Mouse (Mus musculus) kidney, adult 8-10 months (tissue): ENCODE results near the gene Slc25a44.

Source experiments
- DNase-seq, 2 experiments: peaks; one replicate each; pipeline ENCODE4 v3.0.0; 2022

Slc25a44 gene

GRCm38 (mm10) chr3:88424605-88425329, at the start of gene Slc25a44:
Slc25a44 (minus strand) TSS chr3:88425139.
- peak; percentile 97 to 98 for DNase-seq

DNA sequence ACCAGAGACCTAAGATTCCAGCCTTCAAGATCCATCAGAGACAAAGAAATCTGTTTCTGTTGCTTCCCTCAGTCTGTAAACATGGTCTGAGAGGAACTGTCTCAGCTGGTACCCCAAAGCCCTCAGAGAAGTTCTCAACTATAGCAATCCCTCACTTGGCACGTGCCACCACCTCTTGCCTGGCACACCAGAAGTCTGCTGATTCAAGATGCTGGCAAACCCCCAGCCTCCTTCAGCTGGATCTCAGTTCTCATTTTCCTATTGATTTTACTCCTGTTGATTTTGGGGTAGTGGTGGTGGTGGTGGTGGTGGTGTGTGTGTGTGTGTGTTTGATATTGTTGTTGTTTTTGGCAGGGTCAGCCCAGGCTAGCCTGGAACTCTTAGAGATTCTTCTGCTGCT, 48.6 kb upstream of the Slc25a44 start:
- DNase-seq, result no peak

DNA sequence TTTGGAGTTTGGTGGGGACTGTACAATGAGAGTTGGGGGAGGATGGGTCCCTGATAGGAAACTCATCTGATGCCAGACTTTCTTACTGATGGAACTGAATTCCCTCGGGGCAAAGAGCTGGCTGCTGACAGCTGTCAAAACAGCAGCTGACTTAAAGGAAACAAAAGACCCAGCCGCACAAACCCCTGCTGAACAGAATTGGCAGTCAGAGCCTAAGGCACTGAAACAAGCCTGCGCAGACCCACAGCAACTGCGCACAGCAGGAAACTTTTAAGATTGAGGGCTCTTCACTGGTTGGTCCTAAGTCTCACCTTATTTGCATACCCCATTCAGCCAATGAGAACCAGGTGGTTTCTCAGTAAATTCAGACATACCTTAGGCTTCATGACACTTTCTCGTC, 48.1 kb upstream of the Slc25a44 start:
- DNase-seq, result no peak

GRCm38 (mm10) chr3:88470943-88471479, 46.1 kb upstream of the Slc25a44 start:
- peak; percentile 58 to 76 for DNase-seq

- DNase-seq, result no peak
These were observed 44.5 kb upstream of the Slc25a44 start for GRCm38 (mm10) chr3:88469466-88469865.

GRCm38 (mm10) chr3:88467116-88467824, 42.3 kb upstream of the Slc25a44 start:
- DNase-seq, result peak; percentile 80 to 92

DNA sequence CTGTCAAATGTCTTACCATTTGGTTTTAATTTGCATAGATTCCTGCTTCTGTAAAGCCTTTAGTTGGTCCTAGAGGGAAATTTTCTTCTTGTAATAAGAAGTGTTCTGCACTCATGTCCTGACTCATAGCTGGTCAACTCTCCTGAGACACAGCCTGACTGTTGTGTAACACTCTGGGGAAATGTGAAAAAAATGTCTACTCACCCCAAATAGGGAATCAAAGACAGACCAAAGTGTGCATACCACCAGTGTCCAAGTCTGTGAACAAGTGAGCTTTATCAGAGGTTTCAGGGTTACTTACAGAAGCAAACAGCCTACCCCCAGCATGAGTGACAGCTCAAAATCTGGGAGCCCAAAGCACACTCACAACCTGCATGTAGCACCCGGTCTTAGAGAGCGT, 40.2 kb upstream of the Slc25a44 start:
- no peak for DNase-seq

GRCm38 (mm10) chr3:88464425-88464824, 39.5 kb upstream of the Slc25a44 start:
- no peak for DNase-seq

GRCm38 (mm10) chr3:88460983-88461696, 36.2 kb upstream of the Slc25a44 start, which contains the start of gene Sema4a:
Sema4a (minus strand) TSS chr3:88461182.
- DNase-seq, result no peak

GRCm38 (mm10) chr3:88460029-88460428, 35.1 kb upstream of the Slc25a44 start:
- DNase-seq, result no peak

DNA sequence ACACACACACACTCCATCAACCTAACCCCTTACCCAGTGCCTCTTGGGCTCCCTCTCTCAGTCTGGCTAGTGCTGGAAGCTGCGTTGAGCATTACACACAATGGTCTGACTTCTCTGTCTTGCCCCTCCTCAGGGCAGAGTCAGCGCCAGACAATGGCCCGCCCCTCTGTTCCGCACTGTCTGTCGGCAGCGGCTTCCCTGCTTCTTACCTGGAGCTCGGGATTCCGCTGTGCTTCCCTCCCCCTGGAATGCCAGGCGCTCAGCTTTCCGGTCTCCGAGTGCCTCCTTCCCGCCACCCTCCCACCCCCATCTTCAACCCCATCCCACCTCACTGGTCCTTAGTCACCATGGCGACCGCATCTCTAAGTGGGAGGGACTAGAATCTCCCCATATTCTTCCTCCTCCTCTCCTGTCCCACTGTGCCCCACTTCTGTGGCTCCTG, 33.9 kb upstream of the Slc25a44 start:
- no peak for DNase-seq

DNA sequence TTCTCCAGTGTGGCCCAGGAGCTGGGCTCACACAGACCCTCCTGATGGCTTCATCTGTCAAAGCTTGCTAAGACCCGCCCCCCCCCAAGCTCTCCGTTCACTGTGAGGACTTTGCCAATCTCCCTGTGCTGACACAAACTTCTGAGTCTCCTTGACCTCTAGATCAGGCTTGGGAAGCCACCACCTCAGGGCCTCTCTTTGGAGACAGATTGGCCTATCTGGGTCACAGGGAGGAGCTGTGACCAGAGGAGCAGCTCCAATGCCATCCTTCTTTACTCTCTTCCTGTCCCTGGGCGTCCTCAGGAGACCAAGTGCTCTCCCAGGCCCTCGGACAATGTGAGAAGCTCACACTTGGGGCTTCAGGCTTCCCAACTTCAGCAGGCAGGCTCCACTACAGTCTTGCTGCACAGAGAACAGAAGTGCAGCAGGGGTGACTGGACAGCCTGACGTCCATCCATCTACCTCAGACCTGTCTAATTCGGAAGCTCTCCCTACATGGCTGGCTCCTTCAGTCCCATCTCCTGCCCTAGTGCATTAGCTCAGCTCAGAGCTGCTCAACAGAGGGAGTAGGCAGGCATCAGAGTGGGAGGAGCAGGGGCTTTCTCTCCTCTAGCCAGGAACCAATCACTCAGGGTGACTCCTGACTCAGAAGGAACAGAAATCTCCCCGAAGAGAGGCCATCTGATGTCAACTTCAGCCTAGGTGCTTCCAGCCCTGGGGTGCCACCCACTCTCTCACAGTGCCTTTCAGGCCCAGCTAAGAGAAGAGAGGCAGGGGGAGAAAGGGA, 32.0 kb upstream of the Slc25a44 start:
- DNase-seq, result peak in 1 of 2 experiments; percentile 52

- peak; percentile 95 to 96 for DNase-seq
These were observed 31.4 kb upstream of the Slc25a44 start for GRCm38 (mm10) chr3:88456313-88456712.

DNA sequence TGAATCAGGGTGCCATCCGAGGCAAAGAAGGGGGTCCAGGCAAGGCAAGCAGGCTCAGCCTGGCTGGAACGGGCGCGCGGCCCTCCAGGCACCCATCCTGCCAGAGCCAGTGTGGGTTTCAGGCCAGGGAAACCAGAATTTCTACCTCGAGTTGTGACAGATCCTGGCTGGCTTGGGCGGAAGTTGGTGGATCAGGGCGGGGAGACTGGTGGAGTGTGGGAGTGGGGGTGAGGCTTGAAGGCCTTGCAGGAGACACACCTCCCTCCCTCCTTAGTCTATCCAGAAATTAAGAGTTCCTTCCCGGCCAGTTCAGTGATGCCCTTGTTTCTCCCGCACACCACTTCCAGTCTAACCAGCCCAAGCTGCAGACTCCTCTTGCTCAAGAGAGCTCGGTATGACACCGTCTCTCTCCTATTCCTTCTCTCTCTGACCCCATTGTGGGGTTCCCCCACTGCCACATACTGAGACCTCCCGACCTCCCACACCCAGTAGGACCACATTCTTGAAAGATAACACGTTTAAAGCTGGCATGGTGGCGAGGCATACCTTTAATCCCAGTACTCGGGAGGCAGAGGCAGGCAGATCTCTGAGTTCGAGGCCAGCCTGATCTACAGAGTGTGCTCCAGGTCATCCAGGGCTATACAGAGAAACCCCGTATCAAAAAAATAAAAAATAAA, 30.8 kb upstream of the Slc25a44 start:
- DNase-seq, result peak; percentile 72 to 84

GRCm38 (mm10) chr3:88454762-88455587, 30.0 kb upstream of the Slc25a44 start:
- DNase-seq, result peak; percentile 62 to 70

DNA sequence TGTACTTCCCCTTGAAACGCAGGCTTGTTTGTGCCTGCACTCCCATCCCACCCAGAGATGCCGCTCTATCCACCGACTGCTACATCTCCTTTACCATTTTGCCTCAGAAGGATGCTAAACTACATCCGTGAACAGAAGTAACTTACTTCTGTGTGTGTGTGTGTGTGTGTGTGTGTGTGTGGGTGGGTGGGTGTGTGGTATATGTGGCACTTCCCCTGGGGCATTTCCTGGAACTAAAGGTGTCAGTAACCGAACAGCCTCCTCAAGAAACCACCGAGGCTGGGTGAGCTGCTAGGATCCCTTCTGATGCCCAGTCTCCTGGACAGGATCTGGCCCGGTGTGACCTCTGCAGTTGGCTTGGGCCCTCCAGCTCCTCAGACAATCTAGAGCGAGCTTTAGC, 29.0 kb upstream of the Slc25a44 start:
- DNase-seq, result no peak

DNA sequence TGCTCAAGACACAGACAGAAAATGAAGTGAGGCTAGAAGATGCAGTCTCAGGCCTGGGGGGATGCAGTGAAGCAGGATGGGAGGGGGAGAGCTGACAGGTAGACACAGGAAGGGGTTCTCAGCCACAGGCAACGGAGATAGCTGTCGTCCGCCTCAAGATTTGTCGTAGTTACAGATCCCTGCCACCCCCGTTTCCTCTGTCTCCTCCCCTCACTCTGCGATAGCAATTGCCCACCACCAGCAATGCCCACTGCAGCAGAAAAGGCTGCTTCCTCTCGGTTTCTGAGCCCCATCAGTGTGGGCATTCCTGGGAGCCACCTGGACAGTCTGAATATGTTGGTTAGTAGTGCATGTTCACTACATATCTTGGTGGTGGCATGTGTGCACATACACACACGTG, 28.4 kb upstream of the Slc25a44 start:
- DNase-seq, result no peak

DNA sequence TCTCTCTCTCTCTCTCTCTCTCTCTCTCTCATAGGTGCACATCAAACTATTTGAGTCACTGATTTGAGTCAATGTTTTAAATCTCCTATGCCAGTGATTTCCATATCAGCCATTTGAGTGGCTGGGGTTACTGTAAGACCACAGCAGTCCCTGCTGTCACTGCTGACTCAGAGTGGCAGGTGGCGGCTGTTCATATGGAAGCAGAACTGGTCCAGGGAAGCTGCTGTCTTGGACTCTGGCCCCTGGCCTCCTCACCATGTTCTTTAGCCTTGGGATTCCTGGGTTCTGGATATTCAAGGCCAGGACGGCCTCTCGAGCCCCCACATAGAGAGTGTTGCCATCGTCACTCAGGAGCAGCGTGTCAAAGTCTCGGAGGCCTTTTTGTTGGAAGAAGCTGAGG, 27.8 kb upstream of the Slc25a44 start:
- DNase-seq, result no peak

- no peak for DNase-seq
These were observed 27.3 kb upstream of the Slc25a44 start for GRCm38 (mm10) chr3:88452246-88452645.

GRCm38 (mm10) chr3:88450379-88451131, 25.6 kb upstream of the Slc25a44 start:
- DNase-seq, result no peak
